ENCODE assay signal across 12 mouse cellular contexts in genomic region chr5:148968958-148969576, GRCm38 (mm10). TPM values are rescaled to one million over a fixed set of nuclear protein-coding genes. Genes with fewer than 3 reads are reported as not detected.
DNase-seq lines count a peak whose midpoint lies in the region; ATAC-seq and TF ChIP-seq lines count a peak whose summit lies in the region.
"Had no signal": no experiment of that assay in that cellular context is flagged by ENCODE, and none has a peak within 500 bp of the region (broad histone marks: within the 10 kb centered on the region; RNA-seq: fewer than 3 reads in every experiment).

No protein-coding gene starts in this region.

- no peaks in the 10 kb centered on the region for H3K9me3 ChIP-seq in heart, embryonic 11.5 days (replicated peaks; ENCODE audit: control insufficient read depth, low read length)
- H3K9me3 ChIP-seq in lung, embryonic 16.5 days (ENCODE audit: control insufficient read depth, low read length), result no peaks in the 10 kb centered on the region
- no peaks in the 10 kb centered on the region for H3K9me3 ChIP-seq in limb, embryonic 13.5 days

- peak overlapping the region; percentile 12; the same call in 1 of the 2 replicates for H3K4me2 ChIP-seq in heart, embryonic 11.5 days
- H3K4me2 ChIP-seq in lung, embryonic 16.5 days (ENCODE audit: low read depth, low read length), result no peak overlapping the region
- H3K4me2 ChIP-seq in limb, embryonic 13.5 days (replicated peaks), result no peak overlapping the region

- no peaks in the 10 kb centered on the region for H3K36me3 ChIP-seq in heart, embryonic 11.5 days (ENCODE audit: control insufficient read depth, insufficient read depth, low read length)
- H3K36me3 ChIP-seq in lung, embryonic 16.5 days (ENCODE audit: control insufficient read depth, insufficient read depth, low read length), result no peaks in the 10 kb centered on the region
- H3K36me3 ChIP-seq in limb, embryonic 13.5 days, result no peaks in the 10 kb centered on the region

- no peak overlapping the region for H3K27ac ChIP-seq in heart, embryonic 11.5 days (ENCODE audit: low read depth, low read length)
- H3K27ac ChIP-seq in lung, embryonic 16.5 days (ENCODE audit: low read length), result peak overlapping the region; percentile 59; the same call in 1 of the 2 replicates
- peak overlapping the region; percentile 39; the same call in 1 of the 2 replicates for H3K27ac ChIP-seq in limb, embryonic 13.5 days

- H3K9ac ChIP-seq in heart, embryonic 11.5 days (ENCODE audit: low read depth, low read length), result no peak overlapping the region
- H3K9ac ChIP-seq in lung, embryonic 16.5 days (ENCODE audit: low read length), result no peak overlapping the region
- 0 out of 2 replicates have a peak overlapping the region, but pooled peaks have one; percentile 50 for H3K9ac ChIP-seq in limb, embryonic 13.5 days
- H3K9ac ChIP-seq: forebrain, postnatal 0 days had no signal

- no peak for ATAC-seq in heart, embryonic 11.5 days (replicated peaks; ENCODE audit: insufficient number of reproducible peaks, low FRiP score, low TSS enrichment)
- no peak for ATAC-seq in lung, embryonic 16.5 days (ENCODE audit: low read depth)
- ATAC-seq in limb, embryonic 13.5 days (ENCODE audit: low FRiP score, low read depth), result no peak
- ATAC-seq: forebrain, postnatal 0 days had no signal

- TF ChIP-seq CTCF in lung, adult 2 months (IDR thresholded peaks at IDR 0.05; ENCODE audit: insufficient read depth, low read length), result no peak

- TF ChIP-seq POLR2A in lung, adult 2 months (IDR thresholded peaks at IDR 0.05; ENCODE audit: borderline replicate concordance, extremely low read depth, low read depth, low read length), result no peak

- WGBS in heart, embryonic 11.5 days (ENCODE audit: insufficient replicate concordance), result 55% methylated on average over 7 of the region's 7 CpGs
- 37% methylated on average over 7 of the region's 7 CpGs for WGBS in lung, embryonic 16.5 days
- WGBS in lung, adult 2 months, result 37% methylated on average over 7 of the region's 7 CpGs
- WGBS in limb, embryonic 13.5 days, result 51% methylated on average over 7 of the region's 7 CpGs

- H3K4me3 ChIP-seq in heart, embryonic 11.5 days (ENCODE audit: low read depth, low read length), result no peak overlapping the region
- no peak overlapping the region for H3K4me3 ChIP-seq in lung, embryonic 16.5 days (ENCODE audit: low read length)
- H3K4me3 ChIP-seq in lung, adult 2 months (replicated peaks; ENCODE audit: extremely low read depth, low read depth, low read length), result no peak overlapping the region
- H3K4me3 ChIP-seq in limb, embryonic 13.5 days, result no peak overlapping the region

- DNase-seq in heart, adult 11 months, result no peak
- no peak for DNase-seq in lung, adult 2 months
- no peak for DNase-seq in layer of hippocampus, adult 8-10 months (ENCODE audit: low spot score in 2 of 2)
- DNase-seq in adrenal gland, adult 8-10 months, result no peak
- DNase-seq: cerebellum, adult 11 months; forebrain, postnatal 0 days; right cerebral cortex, postnatal 25 days had no signal

- H3K27me3 ChIP-seq in heart, embryonic 11.5 days (ENCODE audit: control insufficient read depth, insufficient read depth, low read length), result no peaks in the 10 kb centered on the region
- no peaks in the 10 kb centered on the region for H3K27me3 ChIP-seq in lung, embryonic 16.5 days (ENCODE audit: control insufficient read depth, insufficient read depth, low read depth, low read length)
- H3K27me3 ChIP-seq in limb, embryonic 13.5 days, result no peaks in the 10 kb centered on the region

- H3K4me1 ChIP-seq in heart, embryonic 11.5 days (ENCODE audit: control insufficient read depth, insufficient read depth, low read length), result peaks cover 33% of the 10 kb centered on the region
- peaks cover 35% of the 10 kb centered on the region for H3K4me1 ChIP-seq in lung, embryonic 16.5 days (replicated peaks; ENCODE audit: control insufficient read depth, insufficient read depth, low read length)
- peaks cover 8% of the 10 kb centered on the region; the same call in 1 of the 2 replicates for H3K4me1 ChIP-seq in lung, adult 2 months (ENCODE audit: control insufficient read depth, insufficient read depth, low read length)
- peaks cover 64% of the 10 kb centered on the region for H3K4me1 ChIP-seq in limb, embryonic 13.5 days

RNA-seq across cellular contexts. Expression of gene Gm42791, which starts 25.9 kb away (rescaled TPM):
- 2.5 TPM in 1 of 2 replicates, not detected in the other for polyA plus RNA-seq in heart, embryonic 11.5 days (2014; fragmentation: Nextera tagmentation; extraction: Ambion mirVana)
- polyA plus RNA-seq in lung, embryonic 16.5 days (2015; fragmentation: Nextera tagmentation; extraction: Ambion mirVana), result 0.94 and 1.3 TPM in 2 replicates
- not detected in 2 replicates for polyA plus RNA-seq in lung, adult 2 months (2012; rRNA removed)
- 1.6 and 2.6 TPM in 2 replicates for polyA plus RNA-seq in limb, embryonic 13.5 days (2015; fragmentation: Nextera tagmentation; extraction: Ambion mirVana)
- total RNA-seq in layer of hippocampus, adult 8-10 months (2022), result 10 to 100 TPM; 20.4 to 38.3 (median 34.6) TPM
- 1 to 10 TPM; 1.7 to 6.9 (median 5.2) TPM for total RNA-seq in adrenal gland, adult 8-10 months (2022)
- total RNA-seq: forebrain, postnatal 0 days had no signal
- polyA plus RNA-seq: embryonic facial prominence, embryonic 11.5 days; gonadal fat pad, adult 2 months had no signal

RNA-seq across cellular contexts. Expression of gene Katnal1, which starts 39.9 kb away (rescaled TPM):
- 17.4 and 18.5 TPM in 2 replicates for polyA plus RNA-seq in heart, embryonic 11.5 days (2014; fragmentation: Nextera tagmentation; extraction: Ambion mirVana)
- polyA plus RNA-seq in lung, embryonic 16.5 days (2015; fragmentation: Nextera tagmentation; extraction: Ambion mirVana), result 11.0 and 11.7 TPM in 2 replicates
- 5.1 TPM in 2 replicates for polyA plus RNA-seq in lung, adult 2 months (2012; rRNA removed)
- polyA plus RNA-seq in limb, embryonic 13.5 days (2015; fragmentation: Nextera tagmentation; extraction: Ambion mirVana), result 16.9 and 21.0 TPM in 2 replicates
- total RNA-seq in layer of hippocampus, adult 8-10 months (2022), result 10 to 100 TPM; 55.4 to 73.6 (median 64.1) TPM
- total RNA-seq in adrenal gland, adult 8-10 months (2022), result 10 to 100 TPM in 3 of 4 experiments, 1 to 10 TPM in 1; 9.6 to 19.8 (median 13.2) TPM
